In genomic region chr5:105793548-105793940, GRCm38 (mm10) we compare ENCODE assay signal across 10 mouse cellular contexts.
DNase-seq lines count a peak whose midpoint lies in the region; ATAC-seq lines count a peak whose summit lies in the region.
"Had no signal": no experiment of that assay in that cellular context is flagged by ENCODE, and none has a peak within 500 bp of the region (broad histone marks: within the 10 kb centered on the region; RNA-seq: fewer than 3 reads in every experiment).

No protein-coding gene starts in this region.

- ATAC-seq in heart, embryonic 12.5 days (ENCODE audit: insufficient number of reproducible peaks, low FRiP score), result no peak
- ATAC-seq in neural tube, embryonic 13.5 days (ENCODE audit: low read depth), result no peak
- ATAC-seq: activated CD4-positive, CD25-positive, alpha-beta regulatory T cell, adult 4 months had no signal

- no peaks in the 10 kb centered on the region for H3K9me3 ChIP-seq in heart, embryonic 12.5 days (replicated peaks)
- H3K9me3 ChIP-seq in neural tube, embryonic 13.5 days, result no peaks in the 10 kb centered on the region
- H3K9me3 ChIP-seq in limb, embryonic 10.5 days (replicated peaks), result no peaks in the 10 kb centered on the region

- no peak overlapping the region for H3K4me3 ChIP-seq in heart, embryonic 12.5 days
- H3K4me3 ChIP-seq in neural tube, embryonic 13.5 days, result no peak overlapping the region
- no peak overlapping the region for H3K4me3 ChIP-seq in limb, embryonic 10.5 days

- H3K9ac ChIP-seq in heart, embryonic 12.5 days, result no peak overlapping the region
- peak overlapping the region; percentile 41; the same call in 1 of the 2 replicates for H3K9ac ChIP-seq in neural tube, embryonic 13.5 days
- H3K9ac ChIP-seq: liver, embryonic 14.5 days had no signal

- WGBS in heart, embryonic 12.5 days, result 55% methylated on average over 5 of the region's 5 CpGs
- 69% methylated on average over 5 of the region's 5 CpGs for WGBS in neural tube, embryonic 13.5 days
- 72% methylated on average over 5 of the region's 5 CpGs for WGBS in limb, embryonic 10.5 days

- no peak for DNase-seq in heart, adult 11 months
- no peak for DNase-seq in neural tube, embryonic 10.5 days (ENCODE audit: extremely low spot score, low spot score)
- DNase-seq in limb, embryonic 10.5 days (ENCODE audit: low spot score), result no peak
- DNase-seq in c-Kit-positive CD71-positive TER-119-positive erythroid progenitor cells, embryonic 14.5 days (ENCODE audit: low spot score), result no peak
- DNase-seq in thymus, postnatal 36 days, result no peak
- DNase-seq in gastrocnemius, postnatal 4 days (ENCODE audit: low spot score in 2 of 2), result no peak

- H3K36me3 ChIP-seq in heart, embryonic 12.5 days, result no peaks in the 10 kb centered on the region
- H3K36me3 ChIP-seq in neural tube, embryonic 13.5 days, result no peaks in the 10 kb centered on the region
- H3K36me3 ChIP-seq in limb, embryonic 10.5 days, result 0 out of 2 replicates have a peak, but pooled peaks cover 2% of the 10 kb centered on the region

- H3K27me3 ChIP-seq in heart, embryonic 12.5 days (replicated peaks), result peaks cover 36% of the 10 kb centered on the region
- H3K27me3 ChIP-seq in neural tube, embryonic 13.5 days, result no peaks in the 10 kb centered on the region
- H3K27me3 ChIP-seq in limb, embryonic 10.5 days (ENCODE audit: low read depth, poor library complexity, severe bottlenecking), result no peaks in the 10 kb centered on the region

- 0 out of 2 replicates have a peak overlapping the region, but pooled peaks have one; percentile 19 for H3K27ac ChIP-seq in heart, embryonic 12.5 days (ENCODE audit: poor library complexity, severe bottlenecking)
- peak overlapping the region; percentile 25; the same call in 1 of the 2 replicates for H3K27ac ChIP-seq in neural tube, embryonic 13.5 days (replicated peaks)
- 0 out of 2 replicates have a peak overlapping the region, but pooled peaks have one; percentile 22 for H3K27ac ChIP-seq in limb, embryonic 10.5 days
- H3K27ac ChIP-seq: liver, embryonic 14.5 days had no signal

- peak overlapping the region; percentile 61 for H3K4me2 ChIP-seq in heart, embryonic 12.5 days
- H3K4me2 ChIP-seq in neural tube, embryonic 13.5 days, result no peak overlapping the region

- peaks cover 45% of the 10 kb centered on the region for H3K4me1 ChIP-seq in heart, embryonic 12.5 days (replicated peaks)
- peaks cover 37% of the 10 kb centered on the region for H3K4me1 ChIP-seq in neural tube, embryonic 13.5 days (replicated peaks)
- peaks cover 27% of the 10 kb centered on the region for H3K4me1 ChIP-seq in limb, embryonic 10.5 days
